Mouse (Mus musculus): ENCODE results near the gene Nxt1.
A peak's percentile ranks its signal among the peaks of the same experiment; 100 is the strongest.

- TF ChIP-seq CTCF (IDR thresholded peaks at IDR 0.05) = peak; percentile 67
- no peak for TF ChIP-seq EP300 (IDR thresholded peaks at IDR 0.05; ENCODE audit: insufficient read depth, low read depth, low read length)
- TF ChIP-seq POLR2A (IDR thresholded peaks at IDR 0.05; ENCODE audit: insufficient read depth, low read depth, low read length) = no peak
Measured at GRCm38 (mm10) chr2:148681461-148681891, 9.1 kb downstream of the Nxt1 start.
